Mouse (Mus musculus): ENCODE data around the gene 4930426L09Rik. TPM values are rescaled to one million over a fixed set of nuclear protein-coding genes. Genes with fewer than 3 reads are reported as not detected.

4930426L09Rik gene
- total and polyA plus RNA-seq, 2 experiments from 2014 or later, result 0.36 to 4.1 TPM

- ATAC-seq (ENCODE audit: insufficient read depth, low read depth), result no peak
- WGBS, result 57% methylated on average over 5 of the region's 5 CpGs
Measured at GRCm38 (mm10) chr2:18969066-18969681, 29.0 kb upstream of the 4930426L09Rik start.

GRCm38 (mm10) chr2:18970461-18970860, 27.7 kb upstream of the 4930426L09Rik start:
- no peak for TF ChIP-seq CTCF (IDR thresholded peaks at IDR 0.05; ENCODE audit: low read depth)
- no peak for TF ChIP-seq EP300 (IDR thresholded peaks at IDR 0.05; ENCODE audit: low read depth)
- WGBS, result 85% methylated on average over 2 of the region's 2 CpGs
- no peak overlapping the region for H3K27ac ChIP-seq (ENCODE audit: low read depth)
- peaks cover 6% of the 10 kb centered on the region for H3K9me3 ChIP-seq (replicated peaks; ENCODE audit: control insufficient read depth, low read length)
- no peak overlapping the region for H3K4me3 ChIP-seq (ENCODE audit: low read depth, low read length)
- ATAC-seq (ENCODE audit: insufficient read depth, low read depth) (no peak), DNase-seq (ENCODE audit: low spot score) (no peak)
- H3K4me1 ChIP-seq (ENCODE audit: control insufficient read depth, insufficient read depth), result peaks cover 21% of the 10 kb centered on the region
- no peak overlapping the region for H3K9ac ChIP-seq (replicated peaks; ENCODE audit: low read depth, low read length)
- H3K27me3 ChIP-seq (ENCODE audit: control insufficient read depth, insufficient read depth, low read length), result no peaks in the 10 kb centered on the region
- H3K36me3 ChIP-seq (replicated peaks; ENCODE audit: control insufficient read depth, insufficient read depth, low read length), result 0 out of 2 replicates have a peak, but pooled peaks cover 7% of the 10 kb centered on the region
- no peak overlapping the region for H3K4me2 ChIP-seq (ENCODE audit: low read depth, low read length)

More at GRCm38 (mm10) chr2:18969066-18969681, 29.0 kb upstream of the 4930426L09Rik start:
- Histone ChIP-seq H3K27me3 (ENCODE audit: control insufficient read depth, insufficient read depth, low read length) (no peaks in the 10 kb centered on the region), H3K9ac (replicated peaks; ENCODE audit: low read depth, low read length) (no peak overlapping the region), H3K4me2 (ENCODE audit: low read depth, low read length) (no peak overlapping the region), H3K4me3 (ENCODE audit: low read depth, low read length) (no peak overlapping the region), H3K4me1 (ENCODE audit: control insufficient read depth, insufficient read depth) (peaks cover 14% of the 10 kb centered on the region), H3K27ac (ENCODE audit: low read depth) (no peak overlapping the region), H3K36me3 (replicated peaks; ENCODE audit: control insufficient read depth, insufficient read depth, low read length) (0 out of 2 replicates have a peak, but pooled peaks cover 7% of the 10 kb centered on the region), H3K9me3 (replicated peaks; ENCODE audit: control insufficient read depth, low read length) (peaks cover 6% of the 10 kb centered on the region)
- DNase-seq (ENCODE audit: low spot score), result no peak
- no peak for TF ChIP-seq EP300 (IDR thresholded peaks at IDR 0.05; ENCODE audit: low read depth)
- TF ChIP-seq CTCF (IDR thresholded peaks at IDR 0.05; ENCODE audit: low read depth), result no peak

- H3K36me3 ChIP-seq (replicated peaks; ENCODE audit: control insufficient read depth, insufficient read depth, low read length), result 0 out of 2 replicates have a peak, but pooled peaks cover 7% of the 10 kb centered on the region
- peaks cover 6% of the 10 kb centered on the region for H3K9me3 ChIP-seq (replicated peaks; ENCODE audit: control insufficient read depth, low read length)
- TF ChIP-seq EP300 (IDR thresholded peaks at IDR 0.05; ENCODE audit: low read depth) (no peak), CTCF (IDR thresholded peaks at IDR 0.05; ENCODE audit: low read depth) (no peak)
- no peak overlapping the region for H3K9ac ChIP-seq (replicated peaks; ENCODE audit: low read depth, low read length)
- H3K4me1 ChIP-seq (ENCODE audit: control insufficient read depth, insufficient read depth), result peaks cover 24% of the 10 kb centered on the region
- H3K27me3 ChIP-seq (ENCODE audit: control insufficient read depth, insufficient read depth, low read length), result no peaks in the 10 kb centered on the region
- ATAC-seq (ENCODE audit: insufficient read depth, low read depth), result no peak
- H3K27ac ChIP-seq (ENCODE audit: low read depth), result no peak overlapping the region
- 88% methylated on average over 3 of the region's 3 CpGs for WGBS
- no peak overlapping the region for H3K4me2 ChIP-seq (ENCODE audit: low read depth, low read length)
- no peak for DNase-seq (ENCODE audit: low spot score)
- H3K4me3 ChIP-seq (ENCODE audit: low read depth, low read length), result no peak overlapping the region
Measured at GRCm38 (mm10) chr2:18971564-18971963, 26.6 kb upstream of the 4930426L09Rik start.

DNA sequence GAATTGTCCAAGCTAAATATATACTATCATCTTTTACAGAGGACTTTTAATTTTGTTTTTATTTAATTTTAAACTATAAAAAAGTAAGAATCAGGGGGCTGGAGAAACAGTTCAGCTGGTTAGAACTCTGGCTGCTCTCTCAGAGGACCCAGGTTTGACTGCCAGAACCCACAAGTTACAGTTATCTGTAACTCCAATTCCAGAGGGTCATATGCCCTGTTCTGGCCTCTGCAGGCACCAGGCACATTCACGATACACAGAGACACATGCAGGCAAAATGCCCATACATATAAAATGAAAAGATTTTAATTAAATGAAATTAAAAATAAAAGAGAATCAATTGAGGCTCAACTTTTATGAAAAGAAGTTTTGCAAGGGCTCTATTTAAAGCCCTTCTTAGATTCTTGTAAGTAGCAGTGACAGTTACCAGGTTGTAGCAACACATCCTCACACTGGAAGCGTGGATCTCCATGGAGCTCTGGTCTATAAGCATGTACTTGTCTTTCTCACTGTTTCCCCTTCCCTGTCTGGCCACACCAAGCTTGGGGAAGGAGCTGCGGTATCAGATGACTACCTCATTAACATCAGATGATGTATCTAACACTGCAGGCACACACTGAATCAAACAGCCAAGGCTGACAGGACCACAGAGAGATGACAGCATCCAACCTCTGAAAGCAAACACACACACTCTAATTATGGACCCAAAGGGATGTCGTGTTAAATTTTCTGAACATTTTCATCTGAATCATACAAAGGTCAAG, 23.1 kb upstream of the 4930426L09Rik start:
- H3K9ac ChIP-seq (replicated peaks; ENCODE audit: low read depth, low read length), result no peak overlapping the region
- no peak overlapping the region for H3K4me3 ChIP-seq (ENCODE audit: low read depth, low read length)
- DNase-seq (ENCODE audit: low spot score) (no peak), ATAC-seq (ENCODE audit: insufficient read depth, low read depth) (no peak)
- no peak overlapping the region for H3K4me2 ChIP-seq (ENCODE audit: low read depth, low read length)
- H3K27me3 ChIP-seq (ENCODE audit: control insufficient read depth, insufficient read depth, low read length), result no peaks in the 10 kb centered on the region
- 61% methylated on average over 4 of the region's 4 CpGs for WGBS
- H3K27ac ChIP-seq (ENCODE audit: low read depth), result no peak overlapping the region
- TF ChIP-seq CTCF (IDR thresholded peaks at IDR 0.05; ENCODE audit: low read depth), result no peak
- TF ChIP-seq EP300 (IDR thresholded peaks at IDR 0.05; ENCODE audit: low read depth), result no peak
- peaks cover 6% of the 10 kb centered on the region for H3K9me3 ChIP-seq (replicated peaks; ENCODE audit: control insufficient read depth, low read length)
- peaks cover 16% of the 10 kb centered on the region for H3K4me1 ChIP-seq (ENCODE audit: control insufficient read depth, insufficient read depth)
- 0 out of 2 replicates have a peak, but pooled peaks cover 7% of the 10 kb centered on the region for H3K36me3 ChIP-seq (replicated peaks; ENCODE audit: control insufficient read depth, insufficient read depth, low read length)

- TF ChIP-seq CTCF (IDR thresholded peaks at IDR 0.05; ENCODE audit: low read depth), result no peak
- TF ChIP-seq EP300 (IDR thresholded peaks at IDR 0.05; ENCODE audit: low read depth), result no peak
- H3K4me2 ChIP-seq (ENCODE audit: low read depth, low read length), result no peak overlapping the region
- no peak overlapping the region for H3K27ac ChIP-seq (ENCODE audit: low read depth)
- H3K4me3 ChIP-seq (ENCODE audit: low read depth, low read length), result no peak overlapping the region
- H3K4me1 ChIP-seq (ENCODE audit: control insufficient read depth, insufficient read depth), result peaks cover 16% of the 10 kb centered on the region
- H3K9me3 ChIP-seq (replicated peaks; ENCODE audit: control insufficient read depth, low read length), result peaks cover 6% of the 10 kb centered on the region
- H3K9ac ChIP-seq (replicated peaks; ENCODE audit: low read depth, low read length), result no peak overlapping the region
- DNase-seq (ENCODE audit: low spot score), result no peak
- WGBS, result 84% methylated on average over 2 of the region's 2 CpGs
- H3K27me3 ChIP-seq (ENCODE audit: control insufficient read depth, insufficient read depth, low read length), result no peaks in the 10 kb centered on the region
- ATAC-seq (ENCODE audit: insufficient read depth, low read depth), result no peak
- H3K36me3 ChIP-seq (replicated peaks; ENCODE audit: control insufficient read depth, insufficient read depth, low read length), result 0 out of 2 replicates have a peak, but pooled peaks cover 7% of the 10 kb centered on the region
Measured at GRCm38 (mm10) chr2:18976175-18976574, 22.0 kb upstream of the 4930426L09Rik start.
